Mouse (Mus musculus) forebrain, embryonic 14.5 days (tissue): ENCODE measurements around the gene Dtx3. TPM values are rescaled to one million over a fixed set of nuclear protein-coding genes. Genes with fewer than 3 reads are reported as not detected.
"Not testable (repeated sequence)": the region's sequence is repeated elsewhere in the genome, so short reads cannot be mapped to it uniquely, and the experiment has no call there.

Experiments used
- ATAC-seq: fragments of 200-750 bp; cut with Nextera tagmentation; 2 replicates; pipeline ENCODE4 v1.8.0; 2017; ENCODE audit warnings: mild to moderate bottlenecking, moderate library complexity
- DNase-seq: peaks from one replicate; pipeline ENCODE4 v3.0.0-alpha.2; 2015; ENCODE audit warnings: low spot score
- H3K27ac ChIP-seq: fragments of 300-500 bp; sonication (generic); 2 replicates; pipeline ENCODE4 v1.5.1; 2014; ENCODE audit warnings: low read depth, mild to moderate bottlenecking, control low read depth, low read length, moderate library complexity
- H3K27me3 ChIP-seq: fragments of 300-500 bp; sonication (generic); replicated peaks from 2 replicates; pipeline ENCODE4 v1.6.1; 2014; ENCODE audit warnings: low read length, control low read depth, mixed read lengths; ENCODE audit not compliant: control insufficient read depth, insufficient read depth
- H3K36me3 ChIP-seq: fragments of 300-500 bp; sonication (generic); 2 replicates; pipeline ENCODE4 v1.6.1; 2014; ENCODE audit warnings: low read length, control low read depth; ENCODE audit not compliant: control insufficient read depth, insufficient read depth
- H3K4me1 ChIP-seq: fragments of 300-500 bp; sonication (generic); 2 replicates; pipeline ENCODE4 v1.6.1; 2014; ENCODE audit warnings: antibody characterized with exemption, low read length, control low read depth; ENCODE audit not compliant: control insufficient read depth, insufficient read depth
- H3K4me2 ChIP-seq: fragments of 300-500 bp; sonication (generic); 2 replicates; pipeline ENCODE4 v1.6.1; 2014; ENCODE audit warnings: mild to moderate bottlenecking, control low read depth, low read length
- H3K4me3 ChIP-seq: fragments of 300-500 bp; sonication (generic); 2 replicates; pipeline ENCODE4 v1.5.1; 2014; ENCODE audit warnings: low read depth, low read length, control low read depth
- H3K9ac ChIP-seq: fragments of 300-500 bp; sonication (generic); 2 replicates; pipeline ENCODE4 v1.6.1; 2014; ENCODE audit warnings: mild to moderate bottlenecking, low read length, control low read depth, moderate library complexity
- H3K9me3 ChIP-seq: fragments of 300-500 bp; sonication (generic); replicated peaks from 2 replicates; pipeline ENCODE4 v1.6.1; 2016; ENCODE audit warnings: low read length, control low read depth, mixed read lengths; ENCODE audit not compliant: control insufficient read depth
- WGBS: fragments of 180-500 bp; shearing (Covaris S2); extraction: QIAGEN DNeasy Blood & Tissue Kit; methylation state at CpG from one replicate; pipeline ENCODE4 v1.1.7; 2014; 5-methylcytosine and 5-hydroxymethylcytosine counted together
- polyA plus RNA-seq: library from polyadenylated mRNA; unstranded; fragments of >200 nt; fragmentation: Nextera tagmentation; extraction: Ambion mirVana; gene quantifications from 2 replicates; pipeline ENCODE4 v1.2.1, GENCODE M21; 2014

Gene Dtx3
- polyA plus RNA-seq, 1 experiment from 2014 or later = 148 TPM

DNA sequence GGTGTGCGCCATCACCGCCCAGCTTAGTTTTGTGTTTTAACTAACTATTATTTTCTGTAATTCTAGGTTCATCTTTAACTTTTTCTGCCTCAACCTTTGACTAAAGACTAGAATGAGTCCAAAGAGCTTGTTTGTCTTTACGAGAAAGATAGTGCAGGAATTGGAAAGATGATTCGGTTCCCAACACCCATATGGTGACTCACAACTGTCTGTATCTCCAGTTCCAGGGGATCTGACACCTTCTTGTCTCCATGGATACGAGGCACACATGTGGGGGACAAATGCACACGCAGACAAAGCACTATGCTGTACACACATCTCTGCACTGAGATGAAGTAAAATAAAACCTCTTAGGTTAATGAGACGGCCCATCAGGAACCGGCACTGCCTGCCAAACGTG lies 35.4 kb downstream of the Dtx3 start:
- Histone ChIP-seq H3K9ac (no peak overlapping the region), H3K9me3 (no peaks in the 10 kb centered on the region), H3K4me1 (peaks cover 3% of the 10 kb centered on the region; the same call in 1 of the 2 replicates), H3K4me3 (no peak overlapping the region), H3K4me2 (no peak overlapping the region), H3K27ac (no peak overlapping the region), H3K27me3 (no peaks in the 10 kb centered on the region), H3K36me3 (no peaks in the 10 kb centered on the region)
- DNase-seq (no peak), ATAC-seq (no peak)
- 81% methylated on average over 9 of the region's 9 CpGs for WGBS

DNA sequence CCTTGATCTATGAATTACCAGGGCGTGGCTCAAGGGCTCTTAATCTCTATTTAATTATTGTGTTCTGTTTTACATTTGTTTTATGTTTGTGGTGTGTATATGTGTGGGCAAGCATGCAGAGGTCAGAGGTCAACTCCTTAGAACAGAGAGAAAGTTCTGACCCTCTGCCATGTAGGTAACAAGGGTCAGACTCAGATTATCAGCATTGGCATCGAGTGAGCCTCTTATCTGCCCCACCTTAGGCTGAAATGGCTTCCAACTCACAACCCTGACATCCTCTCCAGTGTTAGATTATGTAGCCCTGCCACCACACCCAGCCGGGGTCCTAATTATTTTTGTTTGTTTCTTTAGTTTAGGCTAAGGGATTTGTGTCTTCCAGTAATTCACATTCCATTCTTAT lies 37.1 kb downstream of the Dtx3 start:
- no peak for ATAC-seq
- Histone ChIP-seq H3K27ac (no peak overlapping the region), H3K9me3 (no peaks in the 10 kb centered on the region), H3K4me2 (no peak overlapping the region), H3K9ac (no peak overlapping the region), H3K27me3 (no peaks in the 10 kb centered on the region), H3K36me3 (no peaks in the 10 kb centered on the region), H3K4me3 (no peak overlapping the region), H3K4me1 (no peaks in the 10 kb centered on the region)
- no peak for DNase-seq
- WGBS = 81% methylated on average over 3 of the region's 3 CpGs

DNA sequence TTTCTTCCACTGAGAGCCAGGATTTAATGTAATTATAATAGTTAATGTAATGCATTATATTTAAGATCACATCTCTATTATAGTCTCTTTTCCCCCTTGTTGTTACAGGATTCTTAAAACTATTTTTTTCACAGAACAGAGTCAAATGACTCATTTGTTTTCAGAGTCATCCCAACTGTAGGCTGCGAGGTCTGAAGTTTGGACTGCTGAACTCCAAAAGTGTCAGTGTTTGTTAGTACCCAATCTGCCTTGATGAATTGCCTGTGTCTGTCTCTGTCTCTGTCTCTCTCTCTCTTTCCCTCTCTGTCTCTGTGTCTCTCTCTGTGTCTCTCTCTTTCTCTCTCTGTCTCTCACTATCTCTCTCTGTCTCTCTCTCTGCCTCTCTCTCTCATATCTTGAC lies 39.0 kb downstream of the Dtx3 start:
- 94% methylated on average over 1 of the region's 1 CpGs for WGBS
- Histone ChIP-seq H3K9me3 (no peaks in the 10 kb centered on the region), H3K4me3 (no peak overlapping the region), H3K9ac (no peak overlapping the region), H3K27ac (no peak overlapping the region), H3K36me3 (no peaks in the 10 kb centered on the region), H3K4me1 (no peaks in the 10 kb centered on the region), H3K27me3 (no peaks in the 10 kb centered on the region), H3K4me2 (no peak overlapping the region)
- DNase-seq (no peak), ATAC-seq (no peak)

DNA sequence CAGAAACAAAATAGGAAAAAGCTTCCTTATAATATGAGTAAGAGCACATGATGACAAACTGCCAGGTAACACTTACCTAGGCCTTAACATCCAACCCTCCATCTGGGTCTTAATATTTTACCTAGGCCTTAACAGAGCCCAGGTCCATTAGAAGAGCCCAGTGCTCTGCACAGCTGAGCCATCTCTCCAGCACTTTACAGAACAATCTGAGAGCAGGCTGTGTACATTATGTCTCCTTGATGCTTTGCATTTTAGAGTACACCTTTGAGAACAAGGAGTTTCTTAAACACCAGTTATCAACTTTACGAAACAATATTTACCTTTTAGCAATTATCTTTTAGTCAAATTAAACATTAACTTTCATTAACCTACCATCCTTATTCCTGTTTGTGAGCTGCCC lies 39.4 kb downstream of the Dtx3 start:
- Histone ChIP-seq H3K9me3 (no peaks in the 10 kb centered on the region), H3K9ac (no peak overlapping the region), H3K4me3 (no peak overlapping the region), H3K4me2 (no peak overlapping the region), H3K4me1 (no peaks in the 10 kb centered on the region), H3K27ac (no peak overlapping the region), H3K27me3 (no peaks in the 10 kb centered on the region), H3K36me3 (no peaks in the 10 kb centered on the region)
- no peak for ATAC-seq
- WGBS = 97% methylated on average over 1 of the region's 1 CpGs
- no peak for DNase-seq

DNA sequence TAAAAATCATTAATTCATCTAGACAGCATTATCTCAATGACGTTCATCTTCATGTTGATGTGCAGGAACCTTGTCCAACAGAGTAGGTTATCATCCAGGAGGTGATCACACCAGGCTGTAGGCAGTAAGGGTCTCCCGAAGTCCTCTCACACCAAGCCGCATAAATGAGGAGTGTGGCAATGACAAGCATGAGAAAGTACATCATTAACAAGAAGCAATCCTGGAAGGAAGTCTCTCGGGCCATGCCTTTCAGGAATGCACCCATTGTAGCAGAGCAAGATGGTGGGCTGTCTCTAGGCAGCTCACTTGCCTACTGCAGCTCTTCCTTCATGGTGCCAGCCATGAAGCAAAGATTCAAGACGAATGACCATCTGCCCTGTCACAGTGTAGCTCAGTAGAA lies 40.9 kb downstream of the Dtx3 start:
- no peak overlapping the region for H3K9ac ChIP-seq
- H3K9me3 ChIP-seq = no peaks in the 10 kb centered on the region
- no peaks in the 10 kb centered on the region for H3K4me1 ChIP-seq
- DNase-seq (no peak), ATAC-seq (no peak)
- no peak overlapping the region for H3K4me3 ChIP-seq
- no peak overlapping the region for H3K4me2 ChIP-seq
- H3K27me3 ChIP-seq = no peaks in the 10 kb centered on the region
- no peak overlapping the region for H3K27ac ChIP-seq
- 84% methylated on average over 5 of the region's 5 CpGs for WGBS
- H3K36me3 ChIP-seq = no peaks in the 10 kb centered on the region

DNA sequence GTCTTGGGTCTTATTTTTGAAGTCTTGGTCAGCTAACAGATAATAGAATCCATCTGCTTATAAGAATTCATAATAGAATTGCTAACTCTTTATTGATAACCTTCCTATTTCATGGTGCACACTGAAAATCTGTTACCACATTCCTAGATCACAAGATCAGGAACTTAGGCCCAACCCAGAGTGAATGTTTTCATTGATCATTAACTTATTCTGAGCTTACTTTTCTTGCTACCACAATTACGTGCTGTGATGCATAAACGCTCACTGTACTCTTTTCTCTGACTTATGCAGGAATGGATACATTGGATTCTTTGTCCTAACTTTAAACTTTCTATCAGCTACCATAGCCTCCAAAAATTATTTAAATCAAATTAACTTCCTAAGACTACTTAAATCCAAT lies 41.3 kb downstream of the Dtx3 start:
- Histone ChIP-seq H3K27me3 (no peaks in the 10 kb centered on the region), H3K4me1 (no peaks in the 10 kb centered on the region), H3K4me2 (no peak overlapping the region), H3K4me3 (no peak overlapping the region), H3K36me3 (no peaks in the 10 kb centered on the region), H3K9me3 (no peaks in the 10 kb centered on the region), H3K9ac (no peak overlapping the region), H3K27ac (no peak overlapping the region)
- 96% methylated on average over 2 of the region's 2 CpGs for WGBS
- ATAC-seq (no peak), DNase-seq (no peak)

DNA sequence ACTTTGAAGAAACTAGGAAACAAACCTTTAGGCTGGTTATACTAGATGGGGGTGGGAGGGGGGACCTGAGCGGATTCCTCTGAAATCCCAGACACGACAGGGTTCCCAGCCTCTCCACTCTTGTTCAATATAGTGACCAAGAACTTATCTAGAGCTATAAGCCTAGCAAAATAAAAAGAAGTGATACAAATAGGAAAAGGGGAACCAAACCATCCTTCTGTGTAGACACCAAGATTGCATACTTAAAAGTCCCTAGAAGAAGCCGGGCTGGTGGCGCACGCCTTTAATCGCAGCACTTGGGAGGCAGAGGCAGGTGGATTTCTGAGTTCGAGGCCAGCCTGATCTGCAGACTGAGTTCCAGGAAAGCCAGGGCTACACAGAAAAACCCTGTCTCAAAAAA lies 42.2 kb downstream of the Dtx3 start:
- Histone ChIP-seq H3K4me1 (no peaks in the 10 kb centered on the region), H3K9ac (no peak overlapping the region), H3K4me3 (no peak overlapping the region), H3K36me3 (no peaks in the 10 kb centered on the region), H3K27ac (no peak overlapping the region), H3K27me3 (no peaks in the 10 kb centered on the region), H3K9me3 (no peaks in the 10 kb centered on the region), H3K4me2 (no peak overlapping the region)
- 94% methylated on average over 7 of the region's 7 CpGs for WGBS
- ATAC-seq = no peak
- no peak for DNase-seq

DNA sequence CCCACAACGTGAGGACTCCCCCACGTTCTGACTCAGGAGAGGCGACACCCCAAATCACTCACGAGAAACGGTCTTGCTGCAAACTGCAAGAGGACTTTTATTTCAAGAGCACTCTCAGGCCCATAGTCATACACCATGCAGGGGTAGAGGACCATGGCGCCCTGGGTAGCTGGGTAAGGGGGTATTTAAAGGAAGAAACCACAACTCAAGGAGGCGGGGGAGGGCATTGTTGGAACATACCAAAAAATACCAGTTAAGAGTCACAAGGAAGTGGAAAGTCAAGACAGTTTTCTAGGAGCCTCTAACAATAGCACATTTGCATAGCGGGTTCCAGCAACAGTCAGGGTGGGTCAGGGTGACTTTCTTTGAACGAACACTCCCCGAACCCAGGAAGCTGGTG lies 43.0 kb downstream of the Dtx3 start:
- H3K4me1 ChIP-seq, ATAC-seq, DNase-seq, H3K4me2 ChIP-seq, H3K4me3 ChIP-seq, H3K9me3 ChIP-seq, H3K27ac ChIP-seq, H3K27me3 ChIP-seq, H3K36me3 ChIP-seq, H3K9ac ChIP-seq: not testable (repeated sequence)
- 85% methylated on average over 10 of the region's 10 CpGs for WGBS

DNA sequence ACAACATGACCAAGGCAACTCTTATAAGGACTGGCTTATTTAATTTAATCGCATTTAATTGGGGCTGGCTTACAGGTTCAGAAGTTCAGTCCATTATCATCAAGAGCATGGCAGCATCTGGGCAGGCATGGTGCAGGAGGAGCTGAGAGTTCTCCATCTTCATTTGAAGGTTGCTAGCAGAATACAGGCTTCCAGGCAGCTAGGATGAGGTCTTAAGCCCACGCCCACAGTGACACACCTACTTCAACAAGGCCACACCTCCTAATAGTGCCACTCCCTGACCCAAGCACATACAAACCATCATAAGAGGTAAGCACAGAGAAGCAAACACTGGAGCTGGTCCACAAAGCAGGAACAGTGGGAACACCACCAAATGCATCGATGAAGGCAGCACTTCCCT lies 44.3 kb downstream of the Dtx3 start:
- H3K4me3 ChIP-seq, H3K4me2 ChIP-seq, H3K4me1 ChIP-seq, H3K9me3 ChIP-seq, H3K36me3 ChIP-seq, DNase-seq, H3K9ac ChIP-seq, ATAC-seq, H3K27ac ChIP-seq, H3K27me3 ChIP-seq: not testable (repeated sequence)
- 92% methylated on average over 3 of the region's 3 CpGs for WGBS

DNA sequence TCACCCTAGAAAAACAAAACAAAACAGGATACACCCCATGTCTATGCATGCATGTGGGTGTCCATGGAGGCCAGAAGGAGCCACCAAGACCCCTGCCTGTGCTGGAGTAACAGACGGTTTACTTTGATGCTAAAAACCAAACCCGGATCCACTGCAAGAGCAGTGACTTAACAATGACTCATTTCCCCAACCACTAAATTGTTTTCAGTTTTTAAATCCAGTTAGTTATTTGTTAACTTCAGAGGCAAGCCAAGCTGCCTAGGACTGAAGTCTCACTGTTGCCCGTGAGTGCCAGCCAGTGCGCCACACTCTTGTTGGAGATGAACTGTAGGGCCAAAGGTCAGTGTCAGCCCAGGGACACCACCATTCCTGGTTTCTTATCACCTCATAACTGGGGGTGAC lies 45.1 kb downstream of the Dtx3 start:
- H3K27ac ChIP-seq = no peak overlapping the region
- no peaks in the 10 kb centered on the region for H3K4me1 ChIP-seq
- H3K36me3 ChIP-seq = no peaks in the 10 kb centered on the region
- 87% methylated on average over 4 of the region's 4 CpGs for WGBS
- no peaks in the 10 kb centered on the region for H3K9me3 ChIP-seq
- no peak overlapping the region for H3K9ac ChIP-seq
- DNase-seq (no peak), ATAC-seq (no peak)
- no peaks in the 10 kb centered on the region for H3K27me3 ChIP-seq
- no peak overlapping the region for H3K4me3 ChIP-seq
- H3K4me2 ChIP-seq = no peak overlapping the region
